Mouse (Mus musculus): ENCODE data around the gene Ppp1r16b. TPM values are rescaled to one million over a fixed set of nuclear protein-coding genes. Genes with fewer than 3 reads are reported as not detected.

The Ppp1r16b gene
- total RNA-seq (2021), result 100 to 1,000 TPM; 135 to 156 TPM

DNA sequence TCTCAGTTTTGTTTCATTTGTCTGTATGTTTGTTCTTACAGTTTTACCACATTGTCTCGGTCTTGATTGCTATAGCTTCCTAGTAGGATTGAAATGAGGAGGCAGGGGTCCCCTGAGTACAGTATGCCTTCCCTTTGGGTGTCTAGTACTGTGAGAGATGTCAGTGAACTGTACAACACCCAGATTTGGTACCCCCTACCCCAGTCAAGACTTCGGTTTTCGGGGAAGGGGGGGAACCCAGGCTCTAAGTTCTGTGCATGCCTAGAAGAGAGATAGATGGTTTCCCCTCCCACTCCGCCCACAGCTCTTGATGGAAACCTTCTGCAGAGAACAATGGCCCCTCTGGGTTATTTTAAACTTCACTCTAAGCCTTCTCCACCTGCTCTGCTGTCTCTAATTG is at the start of gene Ppp1r16b:
Gene Ppp1r16b (plus strand): TSS at position 301 of the 400 bp plus-strand sequence.
- DNase-seq, result no peak

DNA sequence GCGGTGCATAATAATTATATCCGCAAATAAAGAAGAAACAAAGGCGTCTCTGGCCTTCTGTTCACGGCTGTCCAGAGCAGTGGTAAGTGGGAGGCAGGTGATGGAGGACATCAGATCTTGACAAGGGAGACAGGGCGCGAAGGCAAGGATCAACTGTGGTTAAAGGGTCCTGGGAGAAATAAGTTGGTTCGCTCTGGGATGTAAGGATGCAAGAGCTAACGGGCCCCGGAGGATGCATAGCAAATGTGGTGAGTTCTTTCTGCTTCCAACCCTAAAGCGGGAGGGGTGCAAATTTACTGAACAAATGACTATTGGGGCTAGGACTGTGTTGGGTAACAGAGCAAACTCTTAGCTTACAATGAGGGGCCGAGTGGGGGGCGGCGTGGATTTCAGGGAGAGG is 49.5 kb upstream of the Ppp1r16b start:
- DNase-seq, result no peak

DNA sequence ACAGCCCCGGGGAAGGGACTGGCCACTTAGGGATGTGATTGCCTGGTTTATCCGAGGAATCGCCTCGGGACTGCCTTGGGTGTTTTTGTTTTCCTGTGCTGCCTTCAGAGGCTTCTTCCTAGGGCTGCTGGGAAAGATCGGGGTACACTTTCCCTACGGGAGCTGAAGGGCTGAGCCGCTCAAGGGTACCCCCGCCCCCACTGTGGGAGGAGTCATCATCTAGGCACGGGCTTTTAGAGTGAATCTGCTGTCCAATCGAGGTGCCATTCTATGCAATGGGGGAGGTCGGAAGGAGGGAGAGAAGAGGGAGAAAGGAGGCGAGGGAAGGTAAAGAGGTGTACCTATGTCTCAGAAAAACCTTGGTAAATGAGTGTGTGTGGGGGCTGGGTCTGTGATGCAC is 48.9 kb upstream of the Ppp1r16b start:
- DNase-seq, result no peak

DNA sequence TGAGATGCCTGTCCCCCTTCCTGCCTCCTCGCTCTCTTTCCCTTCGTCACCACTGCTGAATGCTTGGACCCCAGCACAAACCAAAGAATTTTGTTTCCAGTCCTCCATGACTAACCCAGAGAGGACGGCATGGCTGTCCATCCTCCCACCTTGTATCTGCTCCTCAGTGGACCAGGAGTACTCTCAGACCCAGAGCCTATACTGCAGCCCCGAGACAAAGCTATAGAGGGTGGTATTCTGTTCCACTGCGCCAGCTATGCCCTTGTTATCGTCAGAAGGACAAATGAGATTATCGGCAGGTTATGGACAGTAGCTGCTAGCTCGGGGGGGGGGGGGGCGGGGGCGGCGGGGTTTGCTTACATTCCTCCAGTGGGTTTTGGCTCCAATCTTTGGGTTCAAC is 48.4 kb upstream of the Ppp1r16b start:
- no peak for DNase-seq

DNA sequence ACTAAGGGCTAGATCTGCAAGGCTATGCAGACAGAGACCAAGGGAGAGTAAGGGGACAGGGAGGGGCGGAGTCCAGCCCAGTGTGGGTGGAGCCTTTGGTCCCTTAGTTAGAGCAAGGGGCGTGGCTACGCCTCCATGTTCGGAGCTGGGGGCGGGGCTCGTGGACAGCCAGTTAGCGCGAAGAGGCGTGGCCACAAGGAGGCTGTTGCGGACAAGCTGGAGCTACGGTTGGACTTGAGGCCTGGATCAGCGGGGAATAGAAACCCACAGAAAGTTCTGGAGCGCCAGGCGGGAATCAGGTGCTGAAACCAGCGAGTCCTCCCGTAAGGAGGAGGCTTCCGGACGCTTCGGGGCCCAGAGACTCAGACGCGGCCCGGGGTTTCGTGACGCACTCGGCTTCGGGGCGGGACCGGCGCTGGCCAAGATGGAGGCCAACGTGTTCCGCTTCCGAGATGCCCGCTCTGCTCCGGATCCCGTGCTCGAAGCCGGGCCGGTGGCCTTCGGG is 40.4 kb upstream of the Ppp1r16b start, which contains the start of gene Actr5:
Gene Actr5 (plus strand): TSS at position 171 of the 505 bp plus-strand sequence.
- peak; percentile 89 to 90 for DNase-seq

DNA sequence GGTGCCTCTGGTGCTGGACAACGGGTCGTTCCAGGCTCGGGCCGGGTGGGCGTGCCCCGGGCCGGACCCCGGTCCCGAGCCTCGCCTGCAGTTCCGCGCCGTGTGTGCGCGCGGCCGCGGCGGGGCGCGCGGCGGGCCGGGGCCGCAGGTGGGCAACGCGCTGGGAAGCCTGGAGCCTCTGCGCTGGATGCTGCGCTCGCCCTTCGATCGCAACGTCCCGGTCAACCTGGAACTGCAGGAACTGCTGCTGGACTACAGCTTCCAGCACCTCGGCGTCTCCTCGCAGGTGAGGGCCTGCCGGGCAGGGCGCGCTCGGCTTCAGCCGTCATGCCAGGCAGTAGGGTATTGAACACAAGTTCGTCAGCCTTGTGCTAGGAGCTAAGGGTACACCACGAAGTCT is 40.0 kb upstream of the Ppp1r16b start:
- DNase-seq, result no peak

DNA sequence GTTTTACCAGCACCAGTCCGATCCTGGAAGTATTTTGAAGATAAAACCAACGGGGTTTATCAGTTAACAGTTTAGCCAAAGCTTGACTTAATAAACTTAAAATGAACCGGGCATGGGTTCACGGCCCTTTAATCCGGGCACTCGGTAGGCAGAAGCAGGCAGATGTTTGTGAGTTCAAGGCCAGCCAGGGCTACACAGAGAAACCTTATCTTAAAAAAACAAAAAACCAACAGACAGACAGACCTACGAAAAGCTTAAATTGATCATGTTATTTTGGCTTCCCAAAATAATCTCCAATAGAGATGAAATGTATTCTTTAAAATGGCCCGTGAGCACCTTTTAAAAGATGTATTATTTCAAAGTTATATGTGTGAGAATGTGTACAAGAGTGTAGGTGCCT is 39.5 kb upstream of the Ppp1r16b start:
- DNase-seq, result no peak

DNA sequence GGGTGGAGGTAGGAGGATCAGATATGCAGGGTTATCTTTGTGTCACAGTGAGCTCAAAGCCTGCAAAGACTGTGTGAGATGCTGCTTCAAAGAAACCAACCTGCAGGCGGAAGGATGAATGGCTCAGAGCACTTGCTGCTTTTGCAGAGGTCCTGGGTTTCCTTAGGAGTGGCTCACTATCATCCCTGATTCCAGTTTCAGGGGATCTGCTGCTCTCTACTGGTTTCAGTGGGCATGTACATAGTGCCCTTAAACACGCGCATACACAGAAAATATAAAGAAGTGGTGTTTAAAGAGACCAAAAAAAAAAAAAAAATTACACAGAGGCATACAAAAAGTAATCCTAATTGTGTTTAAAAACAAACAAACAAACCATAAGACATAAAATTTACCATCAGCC is 36.3 kb upstream of the Ppp1r16b start:
- DNase-seq, result no peak

DNA sequence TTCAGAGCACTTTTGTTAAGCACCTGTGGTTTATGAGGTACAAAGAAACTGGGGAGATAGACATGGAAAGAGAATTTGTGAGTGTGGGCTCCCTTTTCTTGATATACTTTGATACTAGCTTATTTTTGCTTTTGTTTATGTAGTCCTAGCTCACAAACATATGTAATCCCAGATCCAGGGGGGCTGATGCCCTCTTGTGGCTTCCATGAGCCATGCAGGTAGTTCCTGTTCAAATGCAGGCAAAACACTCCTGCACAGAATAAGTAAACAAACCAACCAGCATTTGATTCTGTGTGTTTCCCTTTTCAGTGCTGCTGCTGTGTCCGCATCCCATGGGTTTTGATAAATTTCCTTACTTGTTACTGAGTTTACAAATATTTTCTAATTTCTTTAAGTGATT is 35.8 kb upstream of the Ppp1r16b start:
- no peak for DNase-seq

DNA sequence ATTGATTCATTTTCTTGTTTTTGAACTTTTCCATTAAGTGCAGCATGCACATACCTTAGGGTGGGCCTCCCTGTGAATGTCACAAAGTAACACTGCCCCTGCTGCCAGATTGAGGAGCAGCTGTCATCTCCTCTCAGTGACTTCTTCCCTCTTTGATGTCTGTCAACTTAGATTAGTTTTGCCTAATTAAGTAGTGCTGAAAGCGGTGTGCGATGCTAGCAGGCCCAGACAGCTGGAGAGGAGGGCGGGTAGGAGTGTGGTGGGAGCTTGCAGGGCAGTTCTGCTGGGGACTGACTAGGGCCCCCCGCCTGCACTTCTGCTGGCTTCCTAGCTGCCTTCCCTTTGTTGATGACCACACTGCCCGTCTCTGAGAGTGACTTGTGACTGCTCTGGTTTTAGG is 33.3 kb upstream of the Ppp1r16b start:
- no peak for DNase-seq

DNA sequence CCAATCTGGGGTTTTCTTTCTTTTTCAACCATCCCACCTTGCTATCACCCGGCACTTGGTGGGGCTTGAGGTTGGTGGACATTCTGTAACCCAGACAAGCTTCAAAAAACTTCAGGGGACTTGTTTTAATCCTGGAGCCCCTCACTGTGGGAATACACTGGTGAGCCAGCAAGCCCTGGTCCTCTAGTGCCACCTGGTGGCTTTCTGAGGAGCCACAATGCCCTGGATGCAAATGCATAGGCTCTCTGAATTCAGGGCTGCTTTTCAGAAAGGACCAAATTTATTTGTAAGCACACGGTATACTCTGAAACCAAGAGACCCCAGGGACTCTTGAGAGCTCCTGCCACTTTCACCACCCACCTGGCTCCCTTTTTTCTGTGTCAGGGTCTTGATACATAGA is 23.3 kb upstream of the Ppp1r16b start:
- peak; percentile 62 to 66 for DNase-seq

DNA sequence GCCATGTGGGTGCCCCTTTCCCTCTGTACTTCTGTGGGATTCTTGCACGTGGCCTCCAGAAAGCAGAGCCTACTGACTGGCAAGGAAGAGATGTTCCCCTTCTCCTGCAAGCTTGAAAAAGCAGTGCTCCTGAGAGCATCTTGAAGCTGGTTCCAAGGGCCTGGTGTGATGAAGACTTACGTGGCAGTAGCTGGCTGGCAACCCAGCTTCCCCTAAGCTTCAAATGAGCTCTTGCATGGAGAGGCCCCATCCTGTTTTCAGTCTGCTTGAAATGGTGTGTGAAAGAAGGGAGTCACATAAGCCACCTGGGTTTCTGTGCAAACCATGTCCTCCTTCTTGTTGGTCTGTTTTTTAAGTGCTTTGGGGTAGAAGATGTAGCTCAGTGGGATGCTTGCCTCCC is 22.6 kb upstream of the Ppp1r16b start:
- DNase-seq, result no peak

DNA sequence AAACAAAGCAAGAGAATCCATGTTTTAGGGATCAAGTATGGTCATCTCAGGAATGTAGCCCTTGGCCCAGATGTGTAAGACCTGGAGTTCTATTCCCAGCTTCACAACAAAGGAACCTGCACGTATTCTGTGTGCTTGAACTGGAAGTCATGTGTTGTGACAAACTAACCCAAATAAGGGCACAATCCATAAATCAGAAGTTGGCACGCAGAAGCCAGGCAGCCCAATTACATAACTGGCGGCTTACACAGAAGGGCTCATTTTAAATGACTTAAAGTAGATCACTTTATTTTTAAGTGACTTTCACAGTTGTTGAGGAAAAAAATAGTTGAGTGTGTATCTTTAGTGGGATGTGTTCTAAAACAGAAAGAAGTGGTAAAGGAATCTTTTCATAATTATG is 21.4 kb upstream of the Ppp1r16b start:
- DNase-seq, result no peak

DNA sequence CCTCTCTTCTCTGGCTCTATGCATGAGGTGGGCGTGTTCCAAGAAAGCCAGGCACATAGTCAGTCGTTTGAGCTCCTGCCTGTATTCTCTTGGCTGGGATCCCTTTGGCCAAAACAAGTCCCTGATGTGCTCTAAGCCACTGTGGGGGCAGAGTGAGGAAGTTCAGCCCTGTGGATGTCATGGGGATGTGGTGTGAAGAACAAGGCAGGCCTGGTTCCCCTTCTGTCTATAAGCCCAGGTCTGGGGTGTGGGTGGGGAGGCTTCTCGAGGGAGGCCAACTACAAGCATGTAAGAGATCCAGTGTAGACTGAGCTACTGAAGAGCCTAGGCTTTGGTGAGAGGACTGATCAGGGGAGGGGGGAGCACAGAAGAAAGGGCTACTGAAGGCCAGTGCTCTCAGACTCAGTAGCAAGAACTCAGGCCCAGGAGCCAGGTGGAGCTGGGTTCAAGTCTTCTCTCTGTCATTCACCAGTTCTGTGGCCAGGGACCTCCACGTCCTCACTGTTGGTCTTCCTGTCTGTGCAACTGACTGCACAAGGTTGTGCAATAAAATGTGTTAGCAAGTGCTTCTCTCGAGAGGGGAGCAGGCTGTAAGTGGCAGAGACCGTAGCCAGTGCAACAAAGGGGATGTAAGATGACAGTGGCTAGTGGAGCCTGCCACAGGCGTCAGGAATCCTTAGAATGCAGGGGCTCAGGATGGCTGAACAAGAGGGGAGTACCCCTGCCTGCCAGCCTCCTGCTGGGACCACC is 13.9 kb upstream of the Ppp1r16b start:
- DNase-seq, result no peak

DNA sequence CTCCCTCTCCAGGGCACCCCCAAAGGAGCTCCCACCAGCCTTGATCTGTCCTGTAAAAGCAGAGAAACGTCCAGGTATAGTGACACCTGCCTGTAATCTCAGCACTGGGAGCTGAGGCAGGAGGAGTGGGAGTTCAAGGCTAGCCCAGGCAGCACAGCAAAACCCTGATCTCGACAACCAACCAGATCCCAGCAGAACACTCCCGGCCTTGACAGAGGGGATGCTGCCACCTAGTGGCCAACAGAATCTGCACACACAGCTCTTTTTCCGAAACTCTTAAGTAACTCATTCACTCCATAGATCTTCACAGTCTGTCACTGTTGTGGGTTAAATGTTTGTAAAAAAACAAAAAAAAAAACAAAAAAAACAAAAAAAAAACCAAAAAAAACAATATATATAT is 12.2 kb upstream of the Ppp1r16b start:
- peak; percentile 70 to 73 for DNase-seq

DNA sequence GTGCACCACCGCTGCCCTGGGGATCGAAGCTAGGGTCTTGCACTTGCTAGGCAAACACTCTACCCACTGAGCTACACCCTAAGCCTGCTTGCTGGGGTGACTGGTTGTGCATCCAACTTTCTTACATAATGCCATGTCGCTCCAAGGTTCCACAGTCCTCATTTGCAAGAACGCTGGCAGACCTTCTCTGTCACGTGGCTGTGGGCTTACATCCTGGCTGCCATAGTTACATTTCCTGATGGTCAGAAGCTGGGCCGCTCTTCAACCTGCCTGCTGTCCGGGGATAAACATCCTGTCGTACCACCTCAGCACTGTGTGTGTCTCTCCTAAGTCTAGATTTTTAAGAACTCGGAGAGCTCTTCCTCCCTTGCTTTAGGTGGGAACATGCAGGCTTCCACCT is 10.5 kb upstream of the Ppp1r16b start:
- DNase-seq, result no peak

DNA sequence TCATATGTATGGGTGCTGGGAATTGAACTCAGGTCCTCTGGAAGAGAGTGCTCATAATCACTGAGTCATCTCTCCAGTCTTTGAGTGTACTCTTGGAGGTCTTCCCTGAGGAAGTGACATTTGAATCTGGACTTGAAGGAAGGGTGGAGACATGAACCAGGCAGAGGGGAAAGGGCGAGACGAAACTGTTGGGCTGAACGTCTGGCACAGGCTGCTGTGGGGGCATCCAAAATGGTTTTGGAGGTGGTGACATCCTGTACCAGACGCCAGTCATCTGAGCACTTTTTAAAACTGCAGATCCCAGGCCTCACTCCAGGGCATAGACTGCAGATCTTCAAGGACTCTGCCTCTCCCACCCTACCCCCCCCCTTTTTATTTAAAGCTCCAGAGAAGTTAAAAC is 9.4 kb upstream of the Ppp1r16b start:
- DNase-seq, result no peak

DNA sequence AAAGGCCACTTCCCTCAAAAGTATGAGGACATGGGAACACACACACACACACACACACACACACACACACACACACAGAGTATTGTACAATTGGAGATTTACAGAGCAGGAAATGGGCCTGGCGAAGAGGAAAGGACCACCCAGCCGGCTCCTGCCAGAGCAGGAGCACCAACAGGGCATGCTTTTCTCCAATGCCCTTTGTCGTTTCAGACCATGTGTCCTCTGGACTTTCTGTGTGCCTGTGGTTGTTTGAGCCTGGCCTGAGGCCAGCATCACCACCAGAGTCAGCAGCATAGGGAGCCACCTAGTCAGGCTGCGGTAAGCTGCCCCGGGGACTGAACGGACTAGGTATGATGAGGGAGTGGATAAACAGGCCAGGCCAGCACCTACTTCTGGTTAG is 6.4 kb upstream of the Ppp1r16b start:
- no peak for DNase-seq

DNA sequence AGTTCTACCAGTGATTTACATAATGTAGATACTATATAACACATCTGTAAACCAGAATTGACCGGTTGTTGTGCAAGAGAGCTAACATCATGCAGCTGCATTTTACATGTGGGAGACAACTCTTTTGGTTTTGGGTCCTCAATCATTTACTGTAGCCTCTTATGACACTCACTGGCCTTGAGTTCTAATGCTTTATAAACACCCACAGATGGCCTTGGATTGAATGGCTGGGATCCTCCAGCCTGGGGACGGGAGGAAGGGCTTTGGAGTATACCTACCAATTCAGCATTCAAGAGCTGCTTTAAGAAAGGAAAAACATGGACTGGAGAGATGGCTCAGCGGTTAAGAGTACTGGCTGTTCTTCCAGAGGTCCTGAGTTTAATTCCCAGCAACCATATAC is 5.9 kb upstream of the Ppp1r16b start:
- DNase-seq, result no peak

DNA sequence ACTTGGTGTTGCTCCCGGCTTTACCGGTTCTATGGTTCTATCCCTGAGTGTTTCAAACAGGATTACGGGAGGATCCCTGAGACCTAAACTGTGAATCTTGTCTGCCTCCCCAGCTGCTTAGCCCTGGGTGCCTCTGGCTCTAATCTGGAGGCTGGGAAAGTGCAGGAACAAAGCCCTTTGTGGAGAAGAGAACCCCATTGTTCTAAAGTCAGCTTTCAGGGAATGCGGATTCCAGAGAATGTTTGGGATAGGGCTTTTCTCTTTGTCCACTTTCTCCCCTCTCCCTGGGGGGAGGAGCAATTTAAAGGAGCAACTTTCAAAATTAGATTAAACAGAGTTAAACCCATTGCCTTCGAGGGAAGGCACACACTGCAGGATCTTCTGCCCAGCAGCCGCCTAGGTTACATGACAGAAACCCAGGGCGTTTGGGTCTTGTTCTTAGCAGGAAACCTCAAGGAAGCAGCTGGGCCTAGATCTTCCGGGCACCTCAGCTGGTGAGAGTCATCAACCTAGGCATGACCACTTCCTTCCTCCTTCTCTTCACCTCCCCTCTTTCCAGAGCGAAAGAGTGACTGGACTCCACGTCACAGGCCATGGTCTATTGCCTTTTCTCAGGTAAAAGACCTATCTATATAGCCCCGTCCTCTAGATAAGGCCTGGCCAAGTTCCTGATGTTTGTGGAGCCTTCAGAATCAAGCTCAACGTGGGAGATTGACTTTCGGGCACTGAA is 1.0 kb downstream of the Ppp1r16b start:
- no peak for DNase-seq

DNA sequence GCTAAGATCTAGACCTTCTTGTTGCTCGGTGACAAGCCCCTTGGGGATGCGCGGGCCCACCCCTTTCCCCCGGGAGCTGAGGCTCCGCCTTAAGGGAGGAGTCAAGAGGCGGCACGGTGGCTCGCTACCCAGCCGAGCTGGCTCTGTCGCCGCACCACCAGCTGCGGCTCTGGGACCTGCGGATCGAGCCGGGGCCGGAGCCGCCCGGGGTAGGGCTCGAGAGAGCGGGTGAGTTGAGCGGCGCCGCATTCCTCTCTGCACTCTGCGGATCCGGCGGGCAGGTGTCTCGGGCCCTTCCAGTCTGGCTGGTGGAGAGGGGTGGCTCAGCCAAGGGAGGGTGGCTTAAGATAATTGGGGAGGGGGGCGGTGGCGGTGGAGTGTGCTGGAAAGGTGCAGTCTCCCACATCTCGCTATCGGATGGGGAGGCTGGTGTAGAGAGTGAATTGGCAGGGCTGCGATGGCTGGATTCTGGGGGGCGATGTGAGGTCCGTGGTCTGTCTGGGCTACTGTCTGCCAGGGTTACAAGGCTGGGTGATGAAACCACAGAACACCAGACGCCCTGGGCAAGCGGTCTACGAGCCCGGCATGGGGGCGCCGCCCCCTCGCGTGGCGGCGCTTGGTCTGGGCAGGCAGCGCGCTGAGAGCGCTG is 1.9 kb downstream of the Ppp1r16b start:
- DNase-seq, result peak; percentile 79 to 81

DNA sequence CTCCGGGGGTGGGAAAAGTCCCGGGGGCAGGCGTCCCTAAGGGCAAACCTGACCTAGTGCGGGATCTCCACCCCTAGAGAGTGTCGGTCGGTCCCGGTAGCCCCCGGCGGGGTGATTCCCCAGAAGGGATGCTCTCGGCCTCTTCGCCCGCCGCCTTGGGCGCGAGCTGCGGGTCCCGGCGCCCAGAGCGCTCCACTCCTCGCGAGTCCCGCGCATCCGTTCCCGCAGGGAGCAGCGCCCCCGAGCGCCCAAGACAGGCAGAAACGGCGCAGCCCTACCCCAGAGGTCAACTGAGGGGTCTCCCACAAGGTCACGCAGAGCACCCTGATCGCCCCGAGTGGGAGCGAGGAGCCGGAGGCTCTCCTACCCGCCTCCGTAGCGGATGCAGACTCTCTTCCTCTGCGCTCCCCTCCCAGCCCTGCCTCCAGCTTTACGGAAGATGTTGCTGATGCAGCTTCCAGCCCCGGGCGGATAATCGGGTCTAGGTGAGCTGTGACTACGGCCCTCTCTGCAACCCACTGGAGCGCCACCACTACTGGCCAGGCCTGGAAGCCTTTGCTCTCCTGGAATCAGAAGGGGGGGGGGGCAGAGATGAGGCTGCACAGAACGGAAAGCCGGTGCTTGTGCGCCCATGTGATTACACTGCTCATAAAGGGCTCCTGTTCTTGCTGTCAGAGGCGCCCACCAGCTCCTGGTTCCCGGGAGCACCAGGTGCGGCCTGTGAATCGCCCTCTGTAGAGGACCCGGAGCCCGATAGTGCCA is 2.7 kb downstream of the Ppp1r16b start:
- DNase-seq, result peak; percentile 60 to 66

All from layer of hippocampus, postnatal 36 days (tissue).